Mouse (Mus musculus): Measurements from ENCODE around the gene Pik3r1.

GRCm38 (mm10) chr13:101785705-101786104 lies 17.7 kb upstream of the Pik3r1 start:
- TF ChIP-seq EP300 (optimal IDR thresholded peaks at IDR 0.05), result no peak
- TF ChIP-seq CTCF (IDR thresholded peaks at IDR 0.05; ENCODE audit: low read depth), result no peak
